Mouse (Mus musculus) neutrophil, adult 83 days (primary cell): Measurements from ENCODE around the gene Fbxw11. TPM values are rescaled to one million over a fixed set of nuclear protein-coding genes. Genes with fewer than 3 reads are reported as not detected.

Experiments used
- total RNA-seq, 2 experiments: library from RNA; stranded (reverse); gene quantifications; one replicate each; pipeline ENCODE4 v1.2.4; 2023

Gene Fbxw11
- 10 to 100 TPM; 57.4 to 66.2 TPM for total RNA-seq

GRCm38 (mm10) chr11:32642249-32642876 is at the start of gene Fbxw11:
Gene Fbxw11, plus strand, starts transcription at chr11:32642724.

Other genes starting within 250 kb of the Fbxw11 start
- 1 to 10 TPM; 1.5 to 2.3 TPM for gene Ubtd2, start 187.4 kb upstream of the Fbxw11 start, total RNA-seq
- gene Efcab9, start 110.6 kb upstream of the Fbxw11 start, total RNA-seq, result 1 to 10 TPM in 1 of 2 experiments, under 1 TPM in 1; 0.57 to 1.3 TPM
- 100 to 1,000 TPM; 143 to 170 TPM for gene Stk10, start 109.4 kb upstream of the Fbxw11 start, total RNA-seq
- gene Smim23, start 181.9 kb downstream of the Fbxw11 start, total RNA-seq, result not detected